Mouse (Mus musculus): ENCODE measurements around the gene Mael. TPM values are rescaled to one million over a fixed set of nuclear protein-coding genes. Genes with fewer than 3 reads are reported as not detected.
A peak's percentile ranks its signal among the peaks of the same experiment; 100 is the strongest.

Gene Mael
- not detected for total RNA-seq (2021)
- long read RNA-seq, experiment 1 = 0 reads
- long read RNA-seq, experiment 2 = 0 reads

DNA sequence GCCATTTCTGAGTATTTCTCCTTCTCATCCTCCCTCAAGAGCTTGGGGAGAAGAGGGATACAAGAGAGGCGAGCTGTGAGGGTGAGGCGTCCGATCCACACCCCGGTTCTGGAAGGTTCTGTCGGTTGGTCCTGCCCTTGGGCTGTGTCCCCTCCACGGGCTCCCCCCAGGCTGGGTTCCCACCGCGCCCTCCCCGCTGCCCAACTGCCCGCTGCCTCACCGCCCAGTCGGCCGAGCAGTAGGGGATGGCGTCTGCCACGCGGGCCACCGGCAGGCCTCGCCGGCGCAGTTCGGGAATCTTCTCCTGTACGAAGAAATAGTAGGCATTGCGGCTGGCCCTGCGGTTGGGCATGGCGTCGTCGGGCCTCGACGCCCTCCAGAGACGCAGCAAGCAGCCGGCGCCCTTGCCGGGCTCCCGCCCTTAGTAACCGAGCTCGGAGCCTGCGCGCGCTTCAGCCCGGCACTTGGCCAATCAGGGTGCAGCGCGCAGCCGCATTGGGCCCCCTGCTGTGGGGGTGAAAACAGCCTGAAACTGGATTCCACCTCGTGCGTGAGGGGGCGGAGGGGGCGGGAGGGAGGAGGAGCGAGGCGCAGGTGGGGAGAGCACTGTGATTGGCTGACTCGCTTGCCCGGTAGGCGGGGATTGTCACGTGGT, at the start of gene Mael:
Gene Mael (minus strand): TSS at position 433 of the 655 bp plus-strand sequence.
- Histone ChIP-seq H3K27ac (no peak within 1 kb of the TSS), H3K4me3 (no peak within 1 kb of the TSS)
- TF ChIP-seq CTCF (conservative IDR thresholded peaks at IDR 0.05) = no peak
- no peak for DNase-seq (ENCODE audit: low spot score in 2 of 2)

- no peak overlapping the region for H3K4me3 ChIP-seq
- DNase-seq (ENCODE audit: low spot score in 2 of 2) = no peak
- no peak for TF ChIP-seq CTCF (conservative IDR thresholded peaks at IDR 0.05)
- 0 out of 2 replicates have a peak overlapping the region, but pooled peaks have one; percentile 18 for H3K27ac ChIP-seq
Observed at GRCm38 (mm10) chr1:166286231-166286630, 47.7 kb upstream of the Mael start.

- no peak for DNase-seq (ENCODE audit: low spot score in 2 of 2)
- TF ChIP-seq CTCF (conservative IDR thresholded peaks at IDR 0.05) = no peak
- Histone ChIP-seq H3K4me3 (no peak overlapping the region), H3K27ac (peak overlapping the region; percentile 87)
Observed at GRCm38 (mm10) chr1:166284390-166284789, 45.8 kb upstream of the Mael start.

DNA sequence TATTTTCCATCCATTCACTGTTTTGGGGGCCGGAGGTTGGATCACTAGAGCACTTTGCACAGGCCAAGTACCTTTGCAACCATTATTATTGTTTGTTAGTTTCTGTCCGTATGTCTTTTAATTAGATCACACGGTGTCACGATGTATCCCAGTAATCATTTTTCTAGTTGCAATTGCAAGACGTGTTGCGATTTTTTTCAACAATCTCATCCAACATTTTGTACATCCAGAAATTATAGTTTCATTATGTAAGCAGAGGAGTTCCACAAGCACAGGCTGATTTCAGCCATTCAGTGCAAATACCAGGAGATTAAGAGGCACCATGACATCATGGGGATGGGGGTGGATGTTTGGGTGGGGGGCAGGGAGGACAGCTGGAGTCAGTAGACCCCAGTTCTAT, 44.9 kb upstream of the Mael start:
- Histone ChIP-seq H3K27ac (peak overlapping the region; percentile 87), H3K4me3 (no peak overlapping the region)
- DNase-seq (ENCODE audit: low spot score in 2 of 2) = no peak
- no peak for TF ChIP-seq CTCF (conservative IDR thresholded peaks at IDR 0.05)

DNA sequence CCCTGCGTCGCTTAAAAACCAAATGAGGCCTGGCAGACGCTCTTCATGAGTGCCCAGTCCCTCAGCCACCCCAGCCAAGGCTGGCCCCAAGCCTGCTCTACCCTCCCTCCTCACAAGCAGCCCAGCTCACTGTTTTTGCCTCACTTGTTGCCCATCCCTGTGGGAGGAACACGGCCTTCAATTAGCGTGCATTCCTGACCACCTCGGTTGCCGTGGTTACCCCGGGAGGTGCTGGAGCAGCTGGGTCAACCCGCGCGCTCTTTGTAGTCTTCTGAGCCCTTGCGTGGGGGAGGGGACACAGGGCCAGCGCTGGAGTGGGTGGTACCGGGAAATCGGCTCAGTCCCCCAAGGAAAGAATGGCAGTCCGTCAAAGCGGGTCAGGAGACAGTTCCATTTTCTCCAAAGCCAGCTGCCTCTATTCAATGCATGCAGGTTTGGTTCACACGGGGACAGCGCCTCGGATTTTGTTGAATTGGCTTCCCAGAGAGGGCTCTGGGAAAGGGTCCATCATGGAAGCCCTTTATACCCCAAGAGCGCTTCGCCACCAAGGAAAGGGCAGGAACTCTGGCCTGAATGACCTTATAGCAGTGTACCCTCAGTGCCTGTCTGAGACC, 44.2 kb upstream of the Mael start:
- Histone ChIP-seq H3K4me3 (peak overlapping the region; percentile 26; the same call in 1 of the 2 replicates), H3K27ac (peak overlapping the region; percentile 87)
- peak; percentile 70 to 84 for DNase-seq (ENCODE audit: low spot score in 2 of 2)
- TF ChIP-seq CTCF (conservative IDR thresholded peaks at IDR 0.05) = no peak

DNA sequence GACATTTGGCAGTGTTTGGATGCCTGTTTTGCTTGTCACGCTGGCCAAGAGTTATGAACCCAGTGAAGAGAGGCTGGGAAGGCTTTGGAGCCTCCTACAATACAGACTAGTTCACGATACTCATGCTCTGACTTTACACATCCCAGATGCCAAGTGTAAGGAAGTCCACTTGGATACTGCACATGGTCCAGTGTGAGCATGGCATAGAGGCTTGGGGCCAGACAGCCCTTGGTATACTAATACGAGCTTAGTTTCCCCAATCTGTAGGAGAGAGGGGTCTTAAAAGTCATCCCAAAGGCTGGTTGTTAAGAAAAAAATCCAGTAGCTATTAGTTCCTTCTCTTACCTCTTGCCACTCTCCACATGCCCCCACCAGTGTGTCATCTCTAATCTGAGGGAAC, 43.3 kb upstream of the Mael start:
- no peak for DNase-seq (ENCODE audit: low spot score in 2 of 2)
- no peak for TF ChIP-seq CTCF (conservative IDR thresholded peaks at IDR 0.05)
- Histone ChIP-seq H3K4me3 (no peak overlapping the region), H3K27ac (peak overlapping the region; percentile 87)

DNA sequence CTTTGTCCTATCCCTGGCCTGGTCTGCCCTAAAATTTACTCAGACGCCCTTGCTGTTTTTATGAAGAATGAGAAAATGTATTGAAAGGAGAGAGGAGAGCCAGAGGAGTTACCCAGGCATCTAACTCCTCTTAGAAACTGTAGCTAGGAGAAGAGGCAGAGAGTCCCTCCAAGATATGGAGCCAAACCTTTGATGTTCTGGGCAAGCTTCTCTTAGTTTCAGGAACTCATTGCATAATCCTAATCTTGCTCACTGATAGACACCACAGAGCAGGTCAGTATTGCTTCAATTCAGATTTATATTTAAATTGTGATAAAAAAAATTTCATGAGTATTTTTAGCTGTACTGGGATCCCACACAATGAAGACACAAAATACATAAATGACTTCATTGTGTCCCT, 42.7 kb upstream of the Mael start:
- TF ChIP-seq CTCF (conservative IDR thresholded peaks at IDR 0.05) = no peak
- Histone ChIP-seq H3K27ac (peak overlapping the region; percentile 87), H3K4me3 (no peak overlapping the region)
- DNase-seq (ENCODE audit: low spot score in 2 of 2) = no peak

DNA sequence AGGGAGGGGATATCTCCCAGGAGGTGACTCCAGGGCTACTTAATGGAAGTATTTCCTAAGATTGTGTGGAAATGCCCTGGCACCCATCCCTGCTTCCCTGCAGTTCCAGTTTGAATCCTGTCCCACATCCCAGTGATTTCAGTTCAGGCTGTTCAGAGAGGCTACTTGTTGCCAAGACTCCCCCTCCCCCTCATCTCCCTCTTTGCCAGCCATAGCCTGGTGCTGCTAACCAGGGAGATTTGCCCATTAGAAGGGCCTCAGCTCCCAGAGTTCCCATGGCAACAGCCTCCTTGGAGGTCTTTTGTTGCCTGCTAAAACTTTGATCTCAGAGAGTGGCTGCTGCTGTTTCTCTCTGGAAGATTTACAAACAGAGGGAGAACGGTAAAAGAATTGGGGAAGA, 42.0 kb upstream of the Mael start:
- no peak for TF ChIP-seq CTCF (conservative IDR thresholded peaks at IDR 0.05)
- H3K4me3 ChIP-seq = no peak overlapping the region
- H3K27ac ChIP-seq = peak overlapping the region; percentile 87
- peak; percentile 71 to 89 for DNase-seq (ENCODE audit: low spot score in 2 of 2)

- H3K4me3 ChIP-seq = no peak overlapping the region
- no peak for DNase-seq (ENCODE audit: low spot score in 2 of 2)
- H3K27ac ChIP-seq = peak overlapping the region; percentile 87
- no peak for TF ChIP-seq CTCF (conservative IDR thresholded peaks at IDR 0.05)
Observed at GRCm38 (mm10) chr1:166279580-166280206, 41.1 kb upstream of the Mael start.

DNA sequence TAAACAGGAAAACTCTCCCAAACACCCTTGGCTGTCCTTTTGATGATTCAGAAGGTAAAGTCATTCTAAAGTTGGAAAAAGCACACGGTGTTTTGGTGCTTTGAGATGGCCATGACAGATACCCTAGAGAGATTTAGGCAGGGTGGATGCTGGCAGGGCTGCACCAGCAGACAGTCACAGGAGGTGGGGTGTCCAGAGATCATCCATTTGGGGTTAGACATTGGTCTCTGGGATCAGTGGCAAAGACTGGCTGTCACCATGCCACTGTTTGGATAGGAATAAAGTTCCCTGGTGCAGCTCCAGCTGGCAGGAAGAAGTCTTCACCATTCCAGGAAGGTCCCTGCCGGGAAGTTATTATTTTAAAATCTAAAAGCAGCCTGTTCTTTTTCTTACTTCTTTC, 40.2 kb upstream of the Mael start:
- DNase-seq (ENCODE audit: low spot score in 2 of 2) = no peak
- no peak for TF ChIP-seq CTCF (conservative IDR thresholded peaks at IDR 0.05)
- H3K27ac ChIP-seq = peak overlapping the region; percentile 87
- H3K4me3 ChIP-seq = no peak overlapping the region

- no peak overlapping the region for H3K27ac ChIP-seq
- H3K4me3 ChIP-seq = no peak overlapping the region
- no peak for TF ChIP-seq CTCF (conservative IDR thresholded peaks at IDR 0.05)
- DNase-seq (ENCODE audit: low spot score in 2 of 2) = no peak
Observed at GRCm38 (mm10) chr1:166268218-166268617, 29.7 kb upstream of the Mael start.

GRCm38 (mm10) chr1:166266918-166267317, 28.4 kb upstream of the Mael start:
- DNase-seq (ENCODE audit: low spot score in 2 of 2) = no peak
- no peak for TF ChIP-seq CTCF (conservative IDR thresholded peaks at IDR 0.05)
- Histone ChIP-seq H3K27ac (no peak overlapping the region), H3K4me3 (no peak overlapping the region)

- DNase-seq (ENCODE audit: low spot score in 2 of 2) = no peak
Observed at GRCm38 (mm10) chr1:166266001-166266705, 27.6 kb upstream of the Mael start.

More at GRCm38 (mm10) chr1:166266001-166266705, 27.6 kb upstream of the Mael start:
- no peak for TF ChIP-seq CTCF (conservative IDR thresholded peaks at IDR 0.05)
- H3K27ac ChIP-seq = no peak overlapping the region
- no peak overlapping the region for H3K4me3 ChIP-seq
